Mouse (Mus musculus): ENCODE measurements at regions not wholly inside any gene's neighbourhood (a gene's known extent, or its start where the extent isn't known, plus 50 kb on each side); places are given as distances from the start of the nearest gene placed in this dataset.

GRCm38 (mm10) chr10:20776640-20777413, 51.9 kb upstream of the Pde7b start:
- DNase-seq, result no peak

- DNase-seq, result no peak
Measured at GRCm38 (mm10) chr10:20775731-20776429, 51.0 kb upstream of the Pde7b start.
